In genomic region chr13:23698300-23698693, GRCm38 (mm10) we compare ENCODE assay signal across 8 mouse cellular contexts. TPM values are rescaled to one million over a fixed set of nuclear protein-coding genes. Genes with fewer than 3 reads are reported as not detected.
DNase-seq lines count a peak whose midpoint lies in the region; ATAC-seq lines count a peak whose summit lies in the region.

TSS of gene Hist1h4c (minus strand) at chr13:23698454.

- peak within 1 kb of the TSS; percentile 86 for H3K27ac ChIP-seq in hindbrain, embryonic 15.5 days (replicated peaks)

- under 1% methylated on average over 22 of the region's 22 CpGs for WGBS in hindbrain, embryonic 15.5 days

- peak within 1 kb of the TSS; percentile 49 for H3K4me3 ChIP-seq in hindbrain, embryonic 15.5 days

- H3K9me3 ChIP-seq in hindbrain, embryonic 15.5 days, result no peaks in the 10 kb centered on the region

- H3K36me3 ChIP-seq in hindbrain, embryonic 15.5 days, result no peaks in the 10 kb centered on the region

- H3K9ac ChIP-seq in hindbrain, embryonic 15.5 days, result peak within 1 kb of the TSS; percentile 57

- ATAC-seq in hindbrain, embryonic 15.5 days (ENCODE audit: low FRiP score, low read depth), result peak; percentile 98

- peak; percentile 97 for DNase-seq in T-cell, adult 2 months (ENCODE audit: low spot score)
- DNase-seq in cerebellum, postnatal 36 days, result peak; percentile 96 to 100
- DNase-seq in frontal cortex, postnatal 36 days (ENCODE audit: low spot score in 2 of 2), result peak; percentile 100
- DNase-seq in left cerebral cortex, adult 11 months (ENCODE audit: low spot score), result peak; percentile 98
- peak; percentile 96 to 100 for DNase-seq in lung, postnatal 4 days
- peak; percentile 100 for DNase-seq in retina, postnatal 7 days (ENCODE audit: low read depth, low spot score)
- DNase-seq in urinary bladder, adult 2 months (ENCODE audit: low spot score), result peak; percentile 96

- H3K4me2 ChIP-seq in hindbrain, embryonic 15.5 days, result peak within 1 kb of the TSS; percentile 90

- H3K4me1 ChIP-seq in hindbrain, embryonic 15.5 days (replicated peaks), result peaks cover 12% of the 10 kb centered on the region

- H3K27me3 ChIP-seq in hindbrain, embryonic 15.5 days, result no peaks in the 10 kb centered on the region

RNA-seq across cellular contexts. Expression of gene Hist1h4c, which starts in this region (rescaled TPM):
- 2.3 and 2.7 TPM in 2 replicates for polyA plus RNA-seq in hindbrain, embryonic 15.5 days (2015; fragmentation: Nextera tagmentation; extraction: Ambion mirVana)
- polyA plus RNA-seq in urinary bladder, adult 2 months (2012; rRNA removed), result 0.47 and 1.7 TPM in 2 replicates

Comparison
In these comparisons a context has a peak if more than half of its experiments do, and no peak if none do; other contexts are left out.
1. Peak in every context shown above with its lines: DNase-seq, ATAC-seq, H3K4me3 ChIP-seq and H3K27ac ChIP-seq.